Mouse (Mus musculus) erythroblast, embryonic 14.5 days (primary cell): ENCODE data around the gene Sertm1.

Experiments used
- GATA1 ChIP-seq: IDR thresholded peaks from 2 replicates; pipeline ENCODE4 v1.6.1; 2012; ENCODE audit warnings: low read length, inconsistent platforms, mixed read lengths
- TAL1 ChIP-seq: IDR thresholded peaks from 3 replicates; pipeline ENCODE4 v1.6.1; 2012; ENCODE audit warnings: low read length, inconsistent platforms, mixed read lengths

GRCm38 (mm10) chr3:54914845-54915642 lies 643 bp downstream of the Sertm1 start:
- no peak for TF ChIP-seq GATA1
- no peak for TF ChIP-seq TAL1
